14 mouse cellular contexts compared by ENCODE assay signal in genomic region chr9:57965281-57966185, GRCm38 (mm10). TPM values are rescaled to one million over a fixed set of nuclear protein-coding genes. Genes with fewer than 3 reads are reported as not detected.
DNase-seq lines count a peak whose midpoint lies in the region; ATAC-seq and TF ChIP-seq lines count a peak whose summit lies in the region.
"Had no signal": no experiment of that assay in that cellular context is flagged by ENCODE, and none has a peak within 500 bp of the region (broad histone marks: within the 10 kb centered on the region; RNA-seq: fewer than 3 reads in every experiment).

No protein-coding gene starts in this region.

- H3K4me3 ChIP-seq in heart, postnatal 0 days (ENCODE audit: low read depth, low read length): no peak overlapping the region
- H3K4me3 ChIP-seq in heart, embryonic 10.5 days: no peak overlapping the region
- H3K4me3 ChIP-seq in lung, embryonic 16.5 days (ENCODE audit: low read length): no peak overlapping the region
- H3K4me3 ChIP-seq in forebrain, embryonic 13.5 days: no peak overlapping the region
- H3K4me3 ChIP-seq: hindbrain, embryonic 12.5 days had no signal

- WGBS in heart, postnatal 0 days: 37% methylated on average over 12 of the region's 12 CpGs
- WGBS in heart, embryonic 10.5 days: 55% methylated on average over 12 of the region's 12 CpGs
- 43% methylated on average over 12 of the region's 12 CpGs for WGBS in lung, embryonic 16.5 days
- WGBS in forebrain, embryonic 13.5 days: 75% methylated on average over 12 of the region's 12 CpGs

- H3K36me3 ChIP-seq in heart, postnatal 0 days (replicated peaks; ENCODE audit: control insufficient read depth, insufficient read depth, low read length): peaks cover 6% of the 10 kb centered on the region; the same call in 1 of the 2 replicates
- no peaks in the 10 kb centered on the region for H3K36me3 ChIP-seq in heart, embryonic 10.5 days
- no peaks in the 10 kb centered on the region for H3K36me3 ChIP-seq in lung, embryonic 16.5 days (ENCODE audit: control insufficient read depth, insufficient read depth, low read length)
- H3K36me3 ChIP-seq in forebrain, embryonic 13.5 days (ENCODE audit: poor library complexity, severe bottlenecking): peaks cover 21% of the 10 kb centered on the region

- H3K4me1 ChIP-seq in heart, postnatal 0 days (ENCODE audit: control insufficient read depth, insufficient read depth): peaks cover 30% of the 10 kb centered on the region
- H3K4me1 ChIP-seq in heart, embryonic 10.5 days: peaks cover 50% of the 10 kb centered on the region
- H3K4me1 ChIP-seq in lung, embryonic 16.5 days (replicated peaks; ENCODE audit: control insufficient read depth, insufficient read depth, low read length): peaks cover 8% of the 10 kb centered on the region; the same call in 1 of the 2 replicates
- no peaks in the 10 kb centered on the region for H3K4me1 ChIP-seq in forebrain, embryonic 13.5 days

- TF ChIP-seq EP300 in heart, postnatal 0 days (IDR thresholded peaks at IDR 0.05; ENCODE audit: low read depth): no peak

- no peak overlapping the region for H3K9ac ChIP-seq in heart, postnatal 0 days (replicated peaks; ENCODE audit: low read depth, low read length)
- H3K9ac ChIP-seq in lung, embryonic 16.5 days (ENCODE audit: low read length): no peak overlapping the region
- H3K9ac ChIP-seq in forebrain, embryonic 13.5 days: no peak overlapping the region
- H3K9ac ChIP-seq: hindbrain, embryonic 12.5 days had no signal

- H3K9me3 ChIP-seq in heart, postnatal 0 days (replicated peaks; ENCODE audit: control insufficient read depth, low read length): no peaks in the 10 kb centered on the region
- no peaks in the 10 kb centered on the region for H3K9me3 ChIP-seq in heart, embryonic 10.5 days
- H3K9me3 ChIP-seq in lung, embryonic 16.5 days (ENCODE audit: control insufficient read depth, low read length): no peaks in the 10 kb centered on the region
- no peaks in the 10 kb centered on the region for H3K9me3 ChIP-seq in forebrain, embryonic 13.5 days (replicated peaks)
- H3K9me3 ChIP-seq: hindbrain, embryonic 12.5 days had no signal

- no peak overlapping the region for H3K4me2 ChIP-seq in heart, postnatal 0 days (ENCODE audit: low read depth, low read length)
- H3K4me2 ChIP-seq in lung, embryonic 16.5 days (ENCODE audit: low read depth, low read length): no peak overlapping the region
- H3K4me2 ChIP-seq in forebrain, embryonic 13.5 days: no peak overlapping the region
- H3K4me2 ChIP-seq: hindbrain, embryonic 12.5 days; liver, embryonic 11.5 days had no signal

- DNase-seq in heart, postnatal 0 days (ENCODE audit: low spot score): no peak
- DNase-seq in heart, embryonic 10.5 days (ENCODE audit: low spot score): no peak
- DNase-seq in lung, postnatal 14 days: no peak
- peak; percentile 89 to 95 for DNase-seq in adrenal gland, adult (ENCODE audit: inconsistent age in 2 of 2, low spot score in 1 of 2)
- DNase-seq in brain, adult 2 months (ENCODE audit: low read depth, low spot score): peak; percentile 74
- DNase-seq: cerebellum, postnatal 25 days; gastrocnemius, postnatal 36 days; kidney, adult 18-20 months; thymus, postnatal 14 days had no signal

- H3K27me3 ChIP-seq in heart, postnatal 0 days (ENCODE audit: control insufficient read depth, insufficient read depth, low read length): no peaks in the 10 kb centered on the region
- peaks cover 15% of the 10 kb centered on the region; the same call in 1 of the 2 replicates for H3K27me3 ChIP-seq in heart, embryonic 10.5 days (ENCODE audit: insufficient read depth, poor library complexity, severe bottlenecking)
- H3K27me3 ChIP-seq in lung, embryonic 16.5 days (ENCODE audit: control insufficient read depth, insufficient read depth, low read depth, low read length): no peaks in the 10 kb centered on the region
- H3K27me3 ChIP-seq in forebrain, embryonic 13.5 days: no peaks in the 10 kb centered on the region
- H3K27me3 ChIP-seq: hindbrain, embryonic 12.5 days had no signal

- no peak for TF ChIP-seq CTCF in heart, postnatal 0 days (IDR thresholded peaks at IDR 0.05; ENCODE audit: low read depth)

- ATAC-seq in heart, postnatal 0 days (ENCODE audit: insufficient read depth, low read depth): no peak
- no peak for ATAC-seq in lung, embryonic 16.5 days (ENCODE audit: low read depth)
- no peak for ATAC-seq in forebrain, embryonic 13.5 days
- ATAC-seq: forebrain, embryonic 16.5 days had no signal

- H3K27ac ChIP-seq in heart, postnatal 0 days (ENCODE audit: low read depth): peak overlapping the region; percentile 60
- H3K27ac ChIP-seq in heart, embryonic 10.5 days: no peak overlapping the region
- H3K27ac ChIP-seq in lung, embryonic 16.5 days (ENCODE audit: low read length): peak overlapping the region; percentile 44
- H3K27ac ChIP-seq in forebrain, embryonic 13.5 days: no peak overlapping the region
- H3K27ac ChIP-seq: hindbrain, embryonic 12.5 days had no signal

RNA-seq across cellular contexts. Expression of gene Sema7a, which starts 25.6 kb away (rescaled TPM):
- total RNA-seq in heart, postnatal 0 days (2014; rRNA removed; ENCODE audit: low replicate concordance): 12.4 and 16.8 TPM in 2 replicates
- polyA plus RNA-seq in heart, postnatal 0 days (2015; fragmentation: Nextera tagmentation; extraction: Ambion mirVana): 0.63 and 1.2 TPM in 2 replicates
- polyA plus RNA-seq in heart, embryonic 10.5 days (2016; fragmentation: Nextera tagmentation; extraction: Ambion mirVana): 0.16 TPM in 1 of 2 replicates, not detected in the other
- 0.74 and 0.93 TPM in 2 replicates for polyA plus RNA-seq in lung, embryonic 16.5 days (2015; fragmentation: Nextera tagmentation; extraction: Ambion mirVana)
- 1.1 and 2.2 TPM in 2 replicates for polyA plus RNA-seq in forebrain, embryonic 13.5 days (2015; fragmentation: Nextera tagmentation; extraction: Ambion mirVana)

RNA-seq across cellular contexts. Expression of gene Cyp11a1, which starts 40.7 kb away (rescaled TPM):
- total RNA-seq in heart, postnatal 0 days (2014; rRNA removed; ENCODE audit: low replicate concordance): 1.1 and 2.3 TPM in 2 replicates
- 0.90 and 1.3 TPM in 2 replicates for polyA plus RNA-seq in heart, postnatal 0 days (2015; fragmentation: Nextera tagmentation; extraction: Ambion mirVana)
- 0.10 TPM in 1 of 2 replicates, not detected in the other for polyA plus RNA-seq in heart, embryonic 10.5 days (2016; fragmentation: Nextera tagmentation; extraction: Ambion mirVana)
- polyA plus RNA-seq in lung, embryonic 16.5 days (2015; fragmentation: Nextera tagmentation; extraction: Ambion mirVana): 0.58 and 0.74 TPM in 2 replicates
- polyA plus RNA-seq in forebrain, embryonic 13.5 days (2015; fragmentation: Nextera tagmentation; extraction: Ambion mirVana): 0.23 and 0.65 TPM in 2 replicates
- total RNA-seq: gastrocnemius, postnatal 36 days had no signal
- polyA plus RNA-seq: liver, embryonic 11.5 days had no signal

RNA-seq across cellular contexts. Expression of gene Ubl7, which starts 54.8 kb away (rescaled TPM):
- 94.9 and 132 TPM in 2 replicates for total RNA-seq in heart, postnatal 0 days (2014; rRNA removed; ENCODE audit: low replicate concordance)
- 139 TPM in 2 replicates for polyA plus RNA-seq in heart, postnatal 0 days (2015; fragmentation: Nextera tagmentation; extraction: Ambion mirVana)
- 110 TPM in 2 replicates for polyA plus RNA-seq in heart, embryonic 10.5 days (2016; fragmentation: Nextera tagmentation; extraction: Ambion mirVana)
- 105 and 112 TPM in 2 replicates for polyA plus RNA-seq in lung, embryonic 16.5 days (2015; fragmentation: Nextera tagmentation; extraction: Ambion mirVana)
- polyA plus RNA-seq in forebrain, embryonic 13.5 days (2015; fragmentation: Nextera tagmentation; extraction: Ambion mirVana): 164 and 165 TPM in 2 replicates

Comparison
In these comparisons a context has a peak if more than half of its experiments do, and no peak if none do; other contexts are left out.
1. H3K27ac ChIP-seq: peak in heart, postnatal 0 days (single experiment) and lung, embryonic 16.5 days (single experiment); none in heart, embryonic 10.5 days (single experiment) and forebrain, embryonic 13.5 days (single experiment).
2. DNase-seq: peak in adrenal gland, adult (2 of 2) and brain, adult 2 months (single experiment); none in heart, postnatal 0 days (single experiment), heart, embryonic 10.5 days (single experiment) and lung, postnatal 14 days (single experiment).